Mouse (Mus musculus) kidney, adult 2 months (tissue): ENCODE data around the gene Tbc1d24.

Source experiments
- CTCF ChIP-seq: fragments of 200-500 bp; conservative IDR thresholded peaks from 2 replicates; pipeline ENCODE4 v1.5.1; 2011; ENCODE audit warnings: low read depth, mild to moderate bottlenecking, control low read depth, low read length, moderate library complexity, mixed read lengths; ENCODE audit not compliant: insufficient read depth, insufficient read length
- POLR2A ChIP-seq: fragments of 200-500 bp; IDR thresholded peaks from one replicate; pipeline ENCODE4 v1.6.1; 2011; ENCODE audit warnings: low read depth, low read length, control low read depth

DNA sequence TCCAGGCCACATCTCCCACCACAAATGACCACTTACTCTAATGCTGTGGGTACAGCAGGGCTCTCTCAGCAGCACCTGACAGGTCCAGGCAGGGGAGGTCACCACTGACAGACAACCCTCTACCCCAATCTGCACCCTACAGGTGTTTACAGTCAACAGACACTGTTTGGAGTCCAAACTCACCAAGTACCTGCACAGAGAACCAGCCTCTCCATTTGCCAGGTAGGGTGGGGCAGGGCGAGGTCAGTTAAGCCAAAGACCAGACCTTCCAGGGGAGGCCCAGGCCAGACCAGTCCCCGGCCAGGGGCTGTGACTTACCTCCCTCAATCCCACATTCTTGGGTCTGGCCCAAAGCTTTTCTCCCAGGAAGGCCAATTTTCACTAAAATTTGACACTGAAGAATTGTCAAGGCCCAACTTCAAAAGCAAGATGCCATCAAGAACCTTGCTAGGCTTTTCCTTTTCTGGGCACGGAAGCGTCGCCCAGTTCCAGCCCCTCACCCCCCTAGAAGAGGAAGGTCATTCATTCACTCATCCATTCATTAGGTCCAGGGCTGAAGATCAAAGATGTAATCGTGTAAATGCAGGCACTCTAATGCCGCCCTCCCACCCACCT, 37.4 kb downstream of the Tbc1d24 start:
- no peak for TF ChIP-seq CTCF
- no peak for TF ChIP-seq POLR2A
